Mouse (Mus musculus): ENCODE measurements around the gene Rps23. TPM values are rescaled to one million over a fixed set of nuclear protein-coding genes. Genes with fewer than 3 reads are reported as not detected.
"Not testable (repeated sequence)": the region's sequence is repeated elsewhere in the genome, so short reads cannot be mapped to it uniquely, and the experiment has no call there.

Rps23 gene
- total RNA-seq (2014; fragmentation: Nextera tagmentation) (3,965 and 4,066 TPM in 2 replicates), total RNA-seq (2017) (2,270 and 3,048 TPM in 2 replicates)

GRCm38 (mm10) chr13:90922751-90923612, at the start of gene Rps23:
TSS of gene Rps23 (plus strand) at chr13:90922958.
- peak; percentile 72 for ATAC-seq (replicated peaks; ENCODE audit: low FRiP score, low TSS enrichment, poor library complexity, severe bottlenecking)

GRCm38 (mm10) chr13:90881727-90882429, 40.9 kb upstream of the Rps23 start:
- ATAC-seq (replicated peaks; ENCODE audit: low FRiP score, low TSS enrichment, poor library complexity, severe bottlenecking), result no peak

- peak; percentile 52 for ATAC-seq (replicated peaks; ENCODE audit: low FRiP score, low TSS enrichment, poor library complexity, severe bottlenecking)
Observed at GRCm38 (mm10) chr13:90885856-90886532, 36.8 kb upstream of the Rps23 start.

- ATAC-seq (replicated peaks; ENCODE audit: low FRiP score, low TSS enrichment, poor library complexity, severe bottlenecking), result peak; percentile 64
Observed at GRCm38 (mm10) chr13:90886568-90886983, 36.2 kb upstream of the Rps23 start.

- ATAC-seq (replicated peaks; ENCODE audit: low FRiP score, low TSS enrichment, poor library complexity, severe bottlenecking), result peak; percentile 62
Observed at GRCm38 (mm10) chr13:90890111-90890510, 32.6 kb upstream of the Rps23 start.

- ATAC-seq (replicated peaks; ENCODE audit: low FRiP score, low TSS enrichment, poor library complexity, severe bottlenecking), result no peak
Observed at GRCm38 (mm10) chr13:90894819-90895218, 27.9 kb upstream of the Rps23 start.

- ATAC-seq (replicated peaks; ENCODE audit: low FRiP score, low TSS enrichment, poor library complexity, severe bottlenecking), result no peak
Observed at GRCm38 (mm10) chr13:90896098-90896497, 26.7 kb upstream of the Rps23 start.

GRCm38 (mm10) chr13:90896821-90897220, 25.9 kb upstream of the Rps23 start:
- ATAC-seq (replicated peaks; ENCODE audit: low FRiP score, low TSS enrichment, poor library complexity, severe bottlenecking), result no peak

- ATAC-seq (replicated peaks; ENCODE audit: low FRiP score, low TSS enrichment, poor library complexity, severe bottlenecking), result no peak
Observed at GRCm38 (mm10) chr13:90905176-90905575, 17.6 kb upstream of the Rps23 start, which contains the start of gene Atp6ap1l. TSS of gene Atp6ap1l (minus strand) at chr13:90905355.

GRCm38 (mm10) chr13:90907376-90907775, 15.4 kb upstream of the Rps23 start:
- ATAC-seq (replicated peaks; ENCODE audit: low FRiP score, low TSS enrichment, poor library complexity, severe bottlenecking), result no peak

- ATAC-seq (replicated peaks; ENCODE audit: low FRiP score, low TSS enrichment, poor library complexity, severe bottlenecking), result no peak
Observed at GRCm38 (mm10) chr13:90912760-90913674, 9.7 kb upstream of the Rps23 start.

- ATAC-seq (replicated peaks; ENCODE audit: low FRiP score, low TSS enrichment, poor library complexity, severe bottlenecking), result no peak
Observed at GRCm38 (mm10) chr13:90913675-90914192, 9.0 kb upstream of the Rps23 start.

- no peak for ATAC-seq (replicated peaks; ENCODE audit: low FRiP score, low TSS enrichment, poor library complexity, severe bottlenecking)
Observed at GRCm38 (mm10) chr13:90914721-90915120, 8.0 kb upstream of the Rps23 start.

GRCm38 (mm10) chr13:90923617-90924016, 859 bp downstream of the Rps23 start:
- ATAC-seq (replicated peaks; ENCODE audit: low FRiP score, low TSS enrichment, poor library complexity, severe bottlenecking), result not testable (repeated sequence)

- no peak for ATAC-seq (replicated peaks; ENCODE audit: low FRiP score, low TSS enrichment, poor library complexity, severe bottlenecking)
Observed at GRCm38 (mm10) chr13:90924072-90924471, 1.3 kb downstream of the Rps23 start.

GRCm38 (mm10) chr13:90925191-90925590, 2.4 kb downstream of the Rps23 start:
- no peak for ATAC-seq (replicated peaks; ENCODE audit: low FRiP score, low TSS enrichment, poor library complexity, severe bottlenecking)

GRCm38 (mm10) chr13:90926125-90926765, 3.5 kb downstream of the Rps23 start:
- ATAC-seq (replicated peaks; ENCODE audit: low FRiP score, low TSS enrichment, poor library complexity, severe bottlenecking), result peak; percentile 47

All from megakaryocyte-erythroid progenitor cell, adult 5-6 weeks (primary cell).